9 mouse cellular contexts compared by ENCODE assay signal in genomic region chr2:130068228-130068627, GRCm38 (mm10). TPM values are rescaled to one million over a fixed set of nuclear protein-coding genes. Genes with fewer than 3 reads are reported as not detected.
DNase-seq lines count a peak whose midpoint lies in the region; ATAC-seq lines count a peak whose summit lies in the region.
"Had no signal": no experiment of that assay in that cellular context is flagged by ENCODE, and none has a peak within 500 bp of the region (broad histone marks: within the 10 kb centered on the region; RNA-seq: fewer than 3 reads in every experiment).

No protein-coding gene starts in this region.

- no peak overlapping the region for H3K4me3 ChIP-seq in midbrain, embryonic 14.5 days (replicated peaks; ENCODE audit: low read depth, low read length)
- H3K4me3 ChIP-seq in midbrain, embryonic 10.5 days: no peak overlapping the region
- H3K4me3 ChIP-seq: myocyte had no signal

- H3K9ac ChIP-seq in midbrain, embryonic 14.5 days (replicated peaks; ENCODE audit: low read length): no peak overlapping the region

- no peaks in the 10 kb centered on the region for H3K4me1 ChIP-seq in midbrain, embryonic 14.5 days (ENCODE audit: control insufficient read depth, insufficient read depth, low read length)
- no peaks in the 10 kb centered on the region for H3K4me1 ChIP-seq in midbrain, embryonic 10.5 days

- H3K4me2 ChIP-seq in midbrain, embryonic 14.5 days (ENCODE audit: low read length): no peak overlapping the region

- DNase-seq in frontal cortex, postnatal 36 days (ENCODE audit: low spot score in 2 of 2): peak; percentile 45 to 71
- DNase-seq in frontal cortex, postnatal 10 days (ENCODE audit: low spot score in 2 of 2): no peak
- peak; percentile 80 for DNase-seq in midbrain, embryonic 14.5 days
- no peak for DNase-seq in midbrain, embryonic 10.5 days (ENCODE audit: low spot score)
- peak; percentile 11 for DNase-seq in c-Kit-positive CD71-positive TER-119-negative erythroid progenitor cells, embryonic 14.5 days (ENCODE audit: low read depth)
- DNase-seq in layer of hippocampus, postnatal 10 days (ENCODE audit: low spot score in 2 of 2): peak; percentile 52 to 60
- peak; percentile 19 for DNase-seq in thymus, postnatal 4 days
- DNase-seq in gastrocnemius, adult 8-10 months (ENCODE audit: low spot score in 2 of 2): no peak

- no peaks in the 10 kb centered on the region for H3K36me3 ChIP-seq in midbrain, embryonic 14.5 days (ENCODE audit: control insufficient read depth, insufficient read depth, low read length)
- H3K36me3 ChIP-seq in midbrain, embryonic 10.5 days: no peaks in the 10 kb centered on the region

- WGBS in midbrain, embryonic 14.5 days: 25% methylated on average over 3 of the region's 3 CpGs
- WGBS in midbrain, embryonic 10.5 days: 29% methylated on average over 3 of the region's 3 CpGs

- no peak overlapping the region for H3K27ac ChIP-seq in midbrain, embryonic 14.5 days (replicated peaks; ENCODE audit: low read depth, low read length)
- H3K27ac ChIP-seq in midbrain, embryonic 10.5 days (replicated peaks): no peak overlapping the region

- no peaks in the 10 kb centered on the region for H3K27me3 ChIP-seq in midbrain, embryonic 14.5 days (ENCODE audit: control insufficient read depth, insufficient read depth, low read length)
- H3K27me3 ChIP-seq in midbrain, embryonic 10.5 days (ENCODE audit: low read depth, poor library complexity, severe bottlenecking): no peaks in the 10 kb centered on the region

- no peak for ATAC-seq in midbrain, embryonic 14.5 days (ENCODE audit: low FRiP score, low TSS enrichment)

- no peaks in the 10 kb centered on the region for H3K9me3 ChIP-seq in midbrain, embryonic 14.5 days (ENCODE audit: control insufficient read depth, low read length)
- H3K9me3 ChIP-seq in midbrain, embryonic 10.5 days (replicated peaks): no peaks in the 10 kb centered on the region

RNA-seq across cellular contexts. Expression of gene Tgm6, which starts 44.0 kb away (rescaled TPM):
- 0.30 and 0.57 TPM in 2 replicates for polyA plus RNA-seq in midbrain, embryonic 14.5 days (2014; fragmentation: Nextera tagmentation; extraction: Ambion mirVana)
- not detected in 2 replicates for polyA plus RNA-seq in midbrain, embryonic 10.5 days (2016; fragmentation: Nextera tagmentation; extraction: Ambion mirVana)
- total RNA-seq in layer of hippocampus, postnatal 10 days (2021): under 1 TPM; 0.36 to 0.59 TPM
- total RNA-seq in gastrocnemius, adult 8-10 months (2022): not detected
- polyA plus RNA-seq: myocyte had no signal

RNA-seq across cellular contexts. Expression of gene Tgm3, which starts 56.1 kb away (rescaled TPM):
- polyA plus RNA-seq in midbrain, embryonic 14.5 days (2014; fragmentation: Nextera tagmentation; extraction: Ambion mirVana): 0.08 TPM in 1 of 2 replicates, not detected in the other
- not detected in 2 replicates for polyA plus RNA-seq in midbrain, embryonic 10.5 days (2016; fragmentation: Nextera tagmentation; extraction: Ambion mirVana)
- total RNA-seq in layer of hippocampus, postnatal 10 days (2021): 1 to 10 TPM; 1.1 to 1.3 TPM
- not detected for total RNA-seq in gastrocnemius, adult 8-10 months (2022)
- polyA plus RNA-seq: myocyte had no signal

Comparison
In these comparisons a context has a peak if more than half of its experiments do, and no peak if none do; other contexts are left out.
1. DNase-seq: peak in frontal cortex, postnatal 36 days (2 of 2), midbrain, embryonic 14.5 days (single experiment), c-Kit-positive CD71-positive TER-119-negative erythroid progenitor cells, embryonic 14.5 days (single experiment), layer of hippocampus, postnatal 10 days (2 of 2) and thymus, postnatal 4 days (single experiment); none in frontal cortex, postnatal 10 days (0 of 2), midbrain, embryonic 10.5 days (single experiment) and gastrocnemius, adult 8-10 months (0 of 2).